Mouse (Mus musculus) intestine, embryonic 16.5 days (tissue): ENCODE data around the gene Afap1l2. TPM values are rescaled to one million over a fixed set of nuclear protein-coding genes. Genes with fewer than 3 reads are reported as not detected.

Experiments used
- ATAC-seq: fragments of 200-750 bp; cut with Nextera tagmentation; 2 replicates; pipeline ENCODE4 v1.8.0; 2017; ENCODE audit warnings: moderate TSS enrichment, moderate library complexity
- H3K27ac ChIP-seq: fragments of 300-500 bp; sonication (generic); 2 replicates; pipeline ENCODE4 v1.5.1; 2014; ENCODE audit warnings: mild to moderate bottlenecking, low read length
- H3K27me3 ChIP-seq: fragments of 300-500 bp; sonication (generic); replicated peaks from 2 replicates; pipeline ENCODE4 v1.6.1; 2014; ENCODE audit warnings: low read length, control low read depth, mixed read lengths; ENCODE audit not compliant: control insufficient read depth, insufficient read depth
- H3K36me3 ChIP-seq: fragments of 300-500 bp; sonication (generic); 2 replicates; pipeline ENCODE4 v1.6.1; 2014; ENCODE audit warnings: low read length, control low read depth; ENCODE audit not compliant: control insufficient read depth, insufficient read depth
- H3K4me1 ChIP-seq: fragments of 300-500 bp; sonication (generic); 2 replicates; pipeline ENCODE4 v1.6.1; 2014; ENCODE audit warnings: low read length, control low read depth, mixed read lengths; ENCODE audit not compliant: control insufficient read depth, insufficient read depth
- H3K4me2 ChIP-seq: fragments of 300-500 bp; sonication (generic); 2 replicates; pipeline ENCODE4 v1.6.1; 2014; ENCODE audit warnings: low read depth, low read length, control low read depth
- H3K4me3 ChIP-seq: fragments of 300-500 bp; sonication (generic); 2 replicates; pipeline ENCODE4 v1.5.1; 2014; ENCODE audit warnings: mild to moderate bottlenecking, low read length
- H3K9ac ChIP-seq: fragments of 300-500 bp; sonication (generic); 2 replicates; pipeline ENCODE4 v1.6.1; 2014; ENCODE audit warnings: low read depth, low read length
- H3K9me3 ChIP-seq: fragments of 300-500 bp; sonication (generic); 2 replicates; pipeline ENCODE4 v1.6.1; 2016; ENCODE audit warnings: low read length, control low read depth; ENCODE audit not compliant: control insufficient read depth
- whole genome bisulfite sequencing: fragments of 180-500 bp; shearing (Covaris S2); extraction: QIAGEN DNeasy Blood & Tissue Kit; methylation state at CpG from one replicate; pipeline ENCODE4 v1.1.7; 2014; 5-methylcytosine and 5-hydroxymethylcytosine counted together
- polyA plus RNA-seq: library from polyadenylated mRNA; unstranded; fragments of >200 nt; fragmentation: Nextera tagmentation; extraction: Ambion mirVana; gene quantifications from 2 replicates; pipeline ENCODE4 v1.2.1, GENCODE M21; 2015

Afap1l2 gene
- 16.5 and 16.9 TPM in 2 replicates for polyA plus RNA-seq

- Histone ChIP-seq H3K27ac (0 out of 2 replicates have a peak within 1 kb of the TSS, but pooled peaks have one; percentile 13), H3K9me3 (no peaks in the 10 kb centered on the region), H3K4me1 (peaks cover 10% of the 10 kb centered on the region), H3K9ac (peak within 1 kb of the TSS; percentile 77), H3K4me3 (peak within 1 kb of the TSS; percentile 68), H3K4me2 (peak within 1 kb of the TSS; percentile 96), H3K27me3 (peaks cover 5% of the 10 kb centered on the region; the same call in 1 of the 2 replicates), H3K36me3 (no peaks in the 10 kb centered on the region)
- 2% methylated on average over 61 of the region's 68 CpGs for WGBS
- peak; percentile 80 for ATAC-seq
Observed at GRCm38 (mm10) chr19:57007781-57008710, at the start of gene Afap1l2. Afap1l2 (minus strand) TSS chr19:57008228.

- 95% methylated on average over 2 of the region's 2 CpGs for WGBS
- H3K36me3 ChIP-seq, result peaks cover 6% of the 10 kb centered on the region
- no peak for ATAC-seq
Observed at GRCm38 (mm10) chr19:57057568-57057967, 49.5 kb upstream of the Afap1l2 start.

GRCm38 (mm10) chr19:57055215-57056120, 47.4 kb upstream of the Afap1l2 start:
- no peak overlapping the region for H3K9ac ChIP-seq
- H3K4me3 ChIP-seq, result no peak overlapping the region
- H3K4me1 ChIP-seq, result no peaks in the 10 kb centered on the region
- H3K4me2 ChIP-seq, result no peak overlapping the region
- no peak for ATAC-seq
- H3K27ac ChIP-seq, result no peak overlapping the region
- H3K27me3 ChIP-seq, result no peaks in the 10 kb centered on the region
- peaks cover 6% of the 10 kb centered on the region for H3K36me3 ChIP-seq
- H3K9me3 ChIP-seq, result peaks cover 5% of the 10 kb centered on the region; the same call in 1 of the 2 replicates
- 90% methylated on average over 16 of the region's 16 CpGs for WGBS

More at GRCm38 (mm10) chr19:57057568-57057967, 49.5 kb upstream of the Afap1l2 start:
- no peaks in the 10 kb centered on the region for H3K4me1 ChIP-seq
- no peaks in the 10 kb centered on the region for H3K27me3 ChIP-seq
- no peak overlapping the region for H3K4me2 ChIP-seq
- no peak overlapping the region for H3K27ac ChIP-seq
- H3K9ac ChIP-seq, result no peak overlapping the region
- peaks cover 5% of the 10 kb centered on the region; the same call in 1 of the 2 replicates for H3K9me3 ChIP-seq
- H3K4me3 ChIP-seq, result no peak overlapping the region

GRCm38 (mm10) chr19:57052959-57053358, 44.9 kb upstream of the Afap1l2 start:
- no peak overlapping the region for H3K4me2 ChIP-seq
- no peak overlapping the region for H3K4me3 ChIP-seq
- H3K27ac ChIP-seq, result no peak overlapping the region
- H3K4me1 ChIP-seq, result no peaks in the 10 kb centered on the region
- peaks cover 4% of the 10 kb centered on the region; the same call in 1 of the 2 replicates for H3K9me3 ChIP-seq
- no peak for ATAC-seq
- H3K9ac ChIP-seq, result no peak overlapping the region
- peaks cover 5% of the 10 kb centered on the region for H3K36me3 ChIP-seq
- WGBS, result 81% methylated on average over 8 of the region's 8 CpGs
- no peaks in the 10 kb centered on the region for H3K27me3 ChIP-seq

GRCm38 (mm10) chr19:57052016-57052415, 44.0 kb upstream of the Afap1l2 start:
- no peak overlapping the region for H3K9ac ChIP-seq
- no peaks in the 10 kb centered on the region for H3K36me3 ChIP-seq
- H3K27ac ChIP-seq, result no peak overlapping the region
- no peaks in the 10 kb centered on the region for H3K27me3 ChIP-seq
- no peak overlapping the region for H3K4me3 ChIP-seq
- H3K9me3 ChIP-seq, result no peaks in the 10 kb centered on the region
- 91% methylated on average over 7 of the region's 7 CpGs for WGBS
- H3K4me1 ChIP-seq, result no peaks in the 10 kb centered on the region
- no peak for ATAC-seq
- H3K4me2 ChIP-seq, result no peak overlapping the region

GRCm38 (mm10) chr19:57049592-57050090, 41.6 kb upstream of the Afap1l2 start:
- Histone ChIP-seq H3K27me3 (no peaks in the 10 kb centered on the region), H3K4me1 (no peaks in the 10 kb centered on the region), H3K27ac (no peak overlapping the region), H3K4me3 (no peak overlapping the region), H3K9me3 (no peaks in the 10 kb centered on the region), H3K36me3 (no peaks in the 10 kb centered on the region), H3K9ac (no peak overlapping the region), H3K4me2 (no peak overlapping the region)
- no peak for ATAC-seq
- WGBS, result 70% methylated on average over 16 of the region's 16 CpGs

- Histone ChIP-seq H3K4me3 (no peak overlapping the region), H3K27me3 (no peaks in the 10 kb centered on the region), H3K9ac (no peak overlapping the region), H3K36me3 (0 out of 2 replicates have a peak, but pooled peaks cover 3% of the 10 kb centered on the region), H3K4me1 (no peaks in the 10 kb centered on the region), H3K9me3 (no peaks in the 10 kb centered on the region), H3K27ac (no peak overlapping the region), H3K4me2 (no peak overlapping the region)
- ATAC-seq, result no peak
- WGBS, result 78% methylated on average over 9 of the region's 9 CpGs
Observed at GRCm38 (mm10) chr19:57047671-57048320, 39.8 kb upstream of the Afap1l2 start.

- H3K4me2 ChIP-seq, result no peak overlapping the region
- H3K9ac ChIP-seq, result no peak overlapping the region
- no peak overlapping the region for H3K4me3 ChIP-seq
- 0 out of 2 replicates have a peak, but pooled peaks cover 6% of the 10 kb centered on the region for H3K36me3 ChIP-seq
- no peak overlapping the region for H3K27ac ChIP-seq
- no peak for ATAC-seq
- no peaks in the 10 kb centered on the region for H3K4me1 ChIP-seq
- H3K9me3 ChIP-seq, result no peaks in the 10 kb centered on the region
- H3K27me3 ChIP-seq, result no peaks in the 10 kb centered on the region
- WGBS, result 73% methylated on average over 6 of the region's 6 CpGs
Observed at GRCm38 (mm10) chr19:57039258-57039657, 31.2 kb upstream of the Afap1l2 start.
